Mouse (Mus musculus): Measurements from ENCODE around the gene Cd38. TPM values are rescaled to one million over a fixed set of nuclear protein-coding genes. Genes with fewer than 3 reads are reported as not detected.

Gene Cd38
- 6.9 TPM for polyA plus RNA-seq (2017; shearing (Covaris generic))

GRCm38 (mm10) chr5:43868253-43868652 is at the start of gene Cd38:
Gene Cd38 (plus strand): TSS chr5:43868553.

GRCm38 (mm10) chr5:43818695-43819094 is 49.7 kb upstream of the Cd38 start, which contains the start of gene Bst1:
Gene Bst1 (plus strand): TSS chr5:43818885.

GRCm38 (mm10) chr5:43821538-43821937 is 46.8 kb upstream of the Cd38 start, which contains the start of gene Fbxl5:
Gene Fbxl5 (minus strand): TSS chr5:43821638.

GRCm38 (mm10) chr5:43912844-43913243 is 44.5 kb downstream of the Cd38 start, which contains the start of gene Gm7879:
Gene Gm7879 (plus strand): TSS chr5:43913144.

Other genes with a start within 250 kb of the Cd38 start
- not detected for gene Cc2d2a, start 206.2 kb upstream of the Cd38 start, polyA plus RNA-seq (2017; shearing (Covaris generic))
- gene Bst1, start 49.7 kb upstream of the Cd38 start, polyA plus RNA-seq (2017; shearing (Covaris generic)): 0.35 TPM
- gene Fbxl5, start 46.9 kb upstream of the Cd38 start, polyA plus RNA-seq (2017; shearing (Covaris generic)): 68.1 TPM
- not detected for gene Gm7879, start 44.6 kb downstream of the Cd38 start, polyA plus RNA-seq (2017; shearing (Covaris generic))
- not detected for gene Fgfbp1, start 113.2 kb downstream of the Cd38 start, polyA plus RNA-seq (2017; shearing (Covaris generic))
- 0.39 TPM for gene Prom1, start 233.5 kb downstream of the Cd38 start, polyA plus RNA-seq (2017; shearing (Covaris generic))

All from effector memory CD4-positive, alpha-beta T cell, adult 5 months (primary cell).